Mouse (Mus musculus) left cerebral cortex, adult 9 months (tissue): Measurements from ENCODE around the gene Sncg.
"Not testable (repeated sequence)": the region's sequence is repeated elsewhere in the genome, so short reads cannot be mapped to it uniquely, and the experiment has no call there.

ENCODE experiments used
- DNase-seq, 2 experiments: peaks; one replicate each; pipeline ENCODE4 v3.0.0; 2022; ENCODE audit warnings: low spot score in 2 of 2

The Sncg gene

GRCm38 (mm10) chr14:34374577-34374976, at the start of gene Sncg:
TSS of gene Sncg (minus strand) at chr14:34374789.
- DNase-seq: no peak

DNA sequence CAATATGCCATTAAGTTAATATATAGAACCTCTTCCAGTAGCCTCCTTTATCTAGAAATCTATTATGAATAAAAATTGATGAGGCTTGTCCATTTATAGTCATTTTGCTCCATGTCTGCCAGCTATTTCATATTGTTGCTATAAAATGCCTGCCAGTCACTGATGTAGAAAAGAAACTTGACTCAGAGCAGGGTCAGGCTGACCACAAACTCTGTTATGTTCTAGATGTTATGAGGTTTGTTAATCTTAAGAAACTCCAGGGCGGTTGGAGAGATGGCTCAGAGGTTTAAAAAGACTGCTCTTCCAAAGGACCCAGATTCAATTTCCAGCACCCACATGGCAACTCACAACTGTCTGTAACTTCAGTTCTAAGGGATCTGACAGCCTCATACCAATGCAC, 46.5 kb upstream of the Sncg start:
- no peak for DNase-seq

- DNase-seq: no peak
Measured at GRCm38 (mm10) chr14:34417501-34417900, 42.9 kb upstream of the Sncg start.

DNA sequence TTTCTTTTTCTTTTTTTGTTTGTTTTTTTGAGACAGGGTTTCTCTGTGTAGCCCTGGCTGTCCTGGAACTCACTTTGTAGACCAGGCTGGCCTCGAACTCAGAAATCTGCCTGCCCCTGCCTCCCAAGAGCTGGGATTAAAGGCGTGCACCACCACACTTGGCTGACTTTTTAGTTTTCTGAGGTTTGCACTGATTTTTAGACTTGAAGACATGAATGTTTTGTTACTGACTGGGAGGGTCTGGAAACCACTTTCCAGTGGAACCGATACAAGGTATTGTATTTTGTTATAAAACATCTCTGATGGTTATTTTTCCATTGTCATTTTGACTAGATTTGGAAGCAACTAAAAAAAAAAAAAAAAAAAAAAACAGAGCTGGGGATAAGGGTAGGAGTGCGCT, 42.4 kb upstream of the Sncg start:
- DNase-seq: not testable (repeated sequence)

- no peak for DNase-seq
Measured at GRCm38 (mm10) chr14:34412164-34412896, 37.7 kb upstream of the Sncg start.

GRCm38 (mm10) chr14:34410716-34411115, 36.1 kb upstream of the Sncg start:
- no peak for DNase-seq

- DNase-seq: no peak
Measured at GRCm38 (mm10) chr14:34403424-34403823, 28.8 kb upstream of the Sncg start.

- no peak for DNase-seq
Measured at GRCm38 (mm10) chr14:34402871-34403270, 28.3 kb upstream of the Sncg start.

DNA sequence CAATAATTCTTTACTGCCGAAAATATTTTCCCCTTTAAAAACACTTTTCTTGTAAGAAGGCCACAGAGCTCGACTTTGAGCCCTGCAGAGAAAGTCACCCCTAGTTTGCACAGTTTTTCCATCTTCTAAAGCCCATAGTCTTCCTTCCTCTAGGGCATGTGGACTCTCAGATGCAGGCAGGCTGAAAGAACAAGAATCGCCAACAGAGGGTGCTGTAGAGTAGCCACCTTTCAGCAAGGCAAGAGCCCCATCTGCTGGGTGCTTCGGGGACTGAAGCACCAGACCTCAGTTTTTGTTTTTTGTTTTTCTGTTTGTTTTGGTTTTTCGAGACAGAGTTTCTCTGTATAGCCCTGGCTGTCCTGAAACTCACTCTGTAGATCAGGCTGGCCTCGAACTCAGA, 26.5 kb upstream of the Sncg start:
- DNase-seq: peak in 1 of 2 experiments; percentile 76

DNA sequence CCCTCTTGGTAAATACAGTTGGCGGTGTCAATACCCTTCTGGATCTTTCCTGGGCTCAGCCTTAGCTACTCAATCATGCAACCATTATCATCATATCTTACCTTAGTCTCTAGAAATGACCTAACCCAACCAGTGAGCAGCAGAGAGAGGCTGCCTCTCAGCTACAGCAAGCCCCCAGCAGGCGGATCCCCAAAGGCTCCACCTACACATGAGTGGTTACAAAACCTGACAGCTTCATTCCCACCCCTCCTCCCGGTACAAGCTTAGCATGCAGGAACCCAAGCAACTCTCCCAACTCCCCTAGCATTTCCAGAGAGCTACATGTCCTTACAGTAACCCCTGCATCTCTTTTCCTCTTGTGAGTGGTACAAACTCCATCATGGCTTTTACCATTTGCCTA, 25.4 kb upstream of the Sncg start:
- no peak for DNase-seq

GRCm38 (mm10) chr14:34399301-34399700, 24.7 kb upstream of the Sncg start:
- no peak for DNase-seq

GRCm38 (mm10) chr14:34398901-34399300, 24.3 kb upstream of the Sncg start:
- DNase-seq: no peak

GRCm38 (mm10) chr14:34397871-34398270, 23.3 kb upstream of the Sncg start:
- no peak for DNase-seq

DNA sequence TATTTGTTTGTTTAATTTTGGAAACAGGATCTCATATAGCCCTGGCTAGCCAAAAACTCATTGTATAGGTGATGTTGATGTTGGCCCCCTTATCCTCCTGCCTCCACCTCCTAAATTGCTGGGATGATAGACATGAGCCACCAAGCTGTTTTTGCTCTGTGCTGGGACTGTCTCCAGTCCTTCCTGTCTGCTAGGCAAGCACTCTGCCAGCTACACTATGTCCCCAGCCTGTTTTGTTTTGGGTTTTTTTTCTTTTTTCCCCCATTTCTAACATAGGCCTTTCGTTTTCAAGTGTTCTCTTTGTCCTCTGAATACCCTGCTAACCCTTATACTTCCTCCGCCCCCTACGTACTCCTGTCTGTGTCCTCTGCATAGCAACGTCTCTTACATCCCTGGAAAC, 18.7 kb upstream of the Sncg start:
- DNase-seq: no peak

DNA sequence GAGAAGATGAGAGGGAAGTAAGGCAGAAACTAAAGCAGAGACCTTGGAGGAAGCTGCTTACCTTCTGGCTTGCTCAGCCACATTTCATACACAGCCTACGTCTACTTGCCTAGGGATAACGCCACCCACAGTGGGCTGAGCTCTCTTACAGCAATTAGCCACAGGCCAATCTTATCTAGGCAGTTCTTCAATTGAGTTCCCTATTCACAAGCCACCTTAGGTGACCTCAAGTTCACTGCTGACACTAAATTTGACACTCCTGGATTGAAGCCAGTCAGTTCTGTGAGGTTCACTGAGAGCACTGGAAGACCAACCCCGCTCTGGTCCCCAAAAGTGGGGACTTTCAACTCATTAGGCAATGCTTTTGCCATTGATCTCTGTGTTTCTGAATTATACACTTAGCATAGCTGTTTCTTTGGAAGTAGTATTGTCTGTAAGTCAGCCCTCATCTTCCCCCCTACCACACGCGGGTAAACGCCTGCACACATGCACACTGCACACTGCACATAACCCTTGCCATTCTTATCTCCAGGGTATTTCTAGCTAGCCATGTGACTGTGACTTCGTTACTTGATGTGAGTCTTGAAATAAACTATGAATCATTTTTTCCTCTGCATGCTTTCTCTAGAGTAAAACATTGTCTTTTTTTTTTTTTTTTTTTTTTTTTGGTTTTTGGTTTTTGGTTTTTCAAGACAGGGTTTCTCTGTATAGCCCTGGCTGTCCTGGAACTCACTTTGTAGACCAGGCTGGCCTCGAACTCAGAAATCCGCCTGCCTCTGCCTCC, 8.5 kb upstream of the Sncg start:
- no peak for DNase-seq

- no peak for DNase-seq
Measured at GRCm38 (mm10) chr14:34378560-34379331, 4.2 kb upstream of the Sncg start.

DNA sequence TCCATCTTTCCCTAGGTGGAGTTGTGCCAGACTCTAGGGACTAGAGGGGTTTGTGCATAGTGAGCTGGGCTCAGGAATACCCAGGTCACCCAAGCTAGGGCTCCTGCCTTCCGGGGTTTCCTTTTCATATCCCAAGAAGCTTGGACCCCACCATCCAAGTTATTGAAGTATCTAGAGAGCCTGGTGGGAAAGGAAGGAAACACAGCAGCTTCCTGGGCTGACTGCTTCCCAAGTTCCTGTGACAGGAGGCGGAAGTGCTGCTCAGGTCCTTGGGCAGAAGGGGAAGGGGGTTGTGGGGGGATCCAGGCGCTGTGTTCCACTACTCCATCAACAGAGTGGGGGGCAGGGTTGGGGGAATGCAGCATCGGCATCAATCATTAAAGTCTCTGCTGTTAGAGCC, 2.5 kb upstream of the Sncg start:
- no peak for DNase-seq

DNA sequence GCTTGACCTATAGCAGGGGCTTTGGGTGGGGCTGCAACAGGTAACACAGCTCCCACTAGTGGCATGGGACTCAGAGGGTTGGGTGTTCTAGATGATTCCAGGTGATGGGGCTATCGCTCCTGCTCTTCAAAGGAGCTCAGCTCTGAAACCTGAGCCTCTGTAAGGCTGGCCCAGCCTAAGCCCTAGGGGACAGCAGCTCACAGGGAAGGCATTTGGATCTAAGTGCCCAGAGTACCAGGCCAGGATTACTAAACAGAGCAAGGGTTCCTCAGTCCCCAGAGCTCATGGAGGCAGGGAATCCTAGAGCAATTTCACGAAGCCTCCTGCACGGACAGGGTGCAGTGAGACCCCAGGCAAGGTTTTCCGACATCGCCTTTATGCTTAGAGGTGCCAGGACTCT, 1.4 kb upstream of the Sncg start:
- no peak for DNase-seq

DNA sequence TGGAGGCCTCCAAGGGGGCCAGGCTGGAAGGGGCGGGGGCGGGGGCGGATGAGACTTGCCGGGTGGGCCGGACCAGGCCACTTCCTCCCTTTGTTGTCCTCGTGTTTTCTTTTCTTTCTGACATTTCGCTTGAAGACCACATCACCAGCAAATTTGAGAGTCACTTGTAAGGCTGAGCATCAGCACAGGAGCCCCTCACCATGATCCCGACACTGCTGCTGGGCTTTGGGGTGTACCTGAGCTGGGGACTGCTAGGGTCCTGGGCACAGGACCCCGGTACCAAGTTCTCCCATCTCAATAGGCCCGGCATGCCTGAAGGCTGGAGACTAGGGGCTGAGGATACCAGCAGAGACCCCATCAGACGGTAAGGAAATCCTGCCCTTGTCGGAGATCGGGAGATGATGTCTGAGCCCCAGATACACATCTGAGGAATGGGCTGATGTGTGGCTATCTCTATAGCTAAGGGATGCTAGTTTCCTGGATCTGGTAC, 871 bp upstream of the Sncg start, which contains the start of gene Mmrn2:
Gene Mmrn2, plus strand, starts transcription at position 51 of the 490 bp plus-strand sequence.
- no peak for DNase-seq

- DNase-seq: no peak
Measured at GRCm38 (mm10) chr14:34373581-34373980, 1.0 kb downstream of the Sncg start.

GRCm38 (mm10) chr14:34372646-34373045, 1.9 kb downstream of the Sncg start:
- peak in 1 of 2 experiments; percentile 55 for DNase-seq

GRCm38 (mm10) chr14:34371763-34372162, 2.8 kb downstream of the Sncg start:
- DNase-seq: no peak
